Mouse (Mus musculus) left cerebral cortex, postnatal 4 days (tissue): ENCODE results near the gene Nuak1. TPM values are rescaled to one million over a fixed set of nuclear protein-coding genes. Genes with fewer than 3 reads are reported as not detected.
A peak's percentile ranks its signal among the peaks of the same experiment; 100 is the strongest.

Source experiments
- DNase-seq: peaks from one replicate; pipeline ENCODE4 v3.0.0-alpha.2; 2022
- intact Hi-C: fragments of 180-260 bp; cut with DNase I; formaldehyde crosslinking; loops from one replicate; pipeline ENCODE4 v1.15.1; 2025
- total RNA-seq, 2 experiments: library from RNA; stranded (reverse); gene quantifications; 2 replicates each; pipeline ENCODE4 v1.2.3; 2021

The Nuak1 gene
- total RNA-seq, 2 experiments from 2014 or later: 51.7 to 53.0 TPM

GRCm38 (mm10) chr10:84412326-84412962, 28.0 kb downstream of the Nuak1 start:
- intact Hi-C loops: no loop called here
- no peak for DNase-seq

- DNase-seq: no peak
- intact Hi-C loops: no loop called here
These were observed 29.0 kb downstream of the Nuak1 start for GRCm38 (mm10) chr10:84411122-84412105.

- intact Hi-C loops: no loop called here
- DNase-seq: no peak
These were observed 31.3 kb downstream of the Nuak1 start for GRCm38 (mm10) chr10:84408965-84409660.

GRCm38 (mm10) chr10:84405135-84405776, 35.1 kb downstream of the Nuak1 start:
- DNase-seq: no peak
- intact Hi-C loops: no loop called here

GRCm38 (mm10) chr10:84401907-84402371, 38.5 kb downstream of the Nuak1 start:
- DNase-seq: peak; percentile 53
- intact Hi-C loops: no loop called here

DNA sequence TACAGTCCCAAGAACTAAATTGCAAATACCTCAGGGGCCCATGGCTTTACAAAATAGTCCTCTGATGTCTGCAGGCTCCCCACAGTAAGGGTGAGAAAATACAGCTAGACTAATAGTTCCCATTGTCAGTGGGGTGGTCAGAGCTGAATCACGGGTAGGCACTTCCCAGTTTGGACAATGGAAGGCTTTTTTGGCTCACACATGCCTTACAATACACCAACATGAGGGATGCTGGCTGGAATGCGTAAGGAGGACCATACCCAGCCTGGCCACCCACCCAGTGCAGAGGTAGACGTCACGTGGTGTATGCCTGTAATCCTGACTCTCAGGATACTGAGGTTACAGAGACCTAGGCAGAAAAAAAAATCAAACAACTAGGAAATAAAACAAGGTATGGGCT, 39.2 kb downstream of the Nuak1 start:
- no peak for DNase-seq
- intact Hi-C loops: no loop called here

- intact Hi-C loops: no loop called here
- no peak for DNase-seq
These were observed 40.2 kb downstream of the Nuak1 start for GRCm38 (mm10) chr10:84400037-84400681.

- DNase-seq: no peak
- intact Hi-C loops: no loop called here
These were observed 43.1 kb downstream of the Nuak1 start for GRCm38 (mm10) chr10:84397276-84397675.

- intact Hi-C loops: no loop called here
- DNase-seq: peak; percentile 72
These were observed 44.3 kb downstream of the Nuak1 start for GRCm38 (mm10) chr10:84395885-84396659.

DNA sequence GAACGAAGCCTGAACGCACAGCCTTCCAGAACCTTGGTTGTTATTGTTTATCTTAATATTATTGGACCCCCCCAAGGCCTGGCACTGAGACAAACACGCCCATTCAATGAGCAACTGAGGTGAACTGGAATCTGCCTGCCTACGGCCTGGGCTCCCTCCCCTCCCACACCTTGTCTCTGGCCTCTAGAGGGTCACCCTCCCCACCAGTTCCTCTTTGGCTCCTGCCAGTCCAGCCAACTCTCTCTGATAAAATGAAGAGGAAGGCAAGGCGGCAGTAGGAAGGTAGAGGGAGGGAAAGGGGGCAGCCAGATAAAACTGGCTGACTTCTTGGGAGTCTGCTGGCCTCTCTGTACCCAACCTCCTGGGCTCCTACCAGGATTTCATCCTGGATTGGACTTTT, 45.1 kb downstream of the Nuak1 start:
- no peak for DNase-seq
- intact Hi-C loops: no loop called here

GRCm38 (mm10) chr10:84393881-84394280, 46.5 kb downstream of the Nuak1 start:
- intact Hi-C loops: loop anchor here (5.0 kb wide), 1 partner anchor 43 kb away; no protein-coding TSS in a partner anchor
- no peak for DNase-seq

DNA sequence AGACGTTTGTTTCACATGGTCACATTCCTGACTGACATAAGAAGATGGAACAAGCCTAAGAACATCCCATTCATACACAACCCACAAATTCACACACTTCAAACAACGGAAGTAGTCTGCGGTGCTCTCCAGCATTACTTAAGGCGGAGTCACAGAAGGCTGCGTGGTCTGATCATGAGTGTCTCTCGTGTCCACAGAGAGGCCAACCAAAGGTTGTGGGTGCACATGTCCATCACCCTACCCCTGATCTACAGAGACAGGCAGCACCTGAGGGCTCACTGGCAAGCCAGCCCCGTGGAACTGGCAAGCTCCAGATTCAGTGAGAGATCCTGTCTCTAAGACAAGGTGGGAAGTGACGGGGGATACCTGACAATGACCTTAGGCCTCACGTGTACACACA, 47.0 kb downstream of the Nuak1 start:
- DNase-seq: no peak
- intact Hi-C loops: loop anchor here (5.0 kb wide), 1 partner anchor 44 kb away; no protein-coding TSS in a partner anchor

DNA sequence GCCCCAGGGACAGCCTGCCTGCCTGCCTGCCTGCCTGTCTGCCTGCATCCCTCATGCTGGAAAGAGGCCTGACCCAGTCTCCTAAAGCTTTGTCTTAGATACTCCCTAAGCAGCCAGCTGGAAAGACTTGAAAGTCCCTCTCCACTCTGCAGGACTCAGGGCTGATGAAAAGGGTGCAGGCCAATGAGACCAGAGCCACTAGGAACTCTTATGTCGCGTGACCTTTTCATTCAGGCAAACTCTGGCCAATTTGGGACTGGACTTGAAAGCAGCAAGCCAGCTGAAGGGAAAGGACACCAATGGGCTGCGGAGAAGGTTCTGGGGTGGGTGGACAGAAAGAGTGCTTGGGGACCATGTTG, 47.7 kb downstream of the Nuak1 start:
- no peak for DNase-seq

GRCm38 (mm10) chr10:84392027-84392722, 48.2 kb downstream of the Nuak1 start:
- intact Hi-C loops: loop anchor here (5.0 kb wide), 1 partner anchor 45 kb away; no protein-coding TSS in a partner anchor
- peak; percentile 65 for DNase-seq

More for the DNA sequence above, 47.7 kb downstream of the Nuak1 start:
- intact Hi-C loops: loop anchor here (5.0 kb wide), 1 partner anchor 45 kb away; no protein-coding TSS in a partner anchor

- intact Hi-C loops: loop anchor here (5.0 kb wide), 1 partner anchor 48 kb away; no protein-coding TSS in a partner anchor
These were observed 50.7 kb downstream of the Nuak1 start for GRCm38 (mm10) chr10:84389707-84390106.

DNA sequence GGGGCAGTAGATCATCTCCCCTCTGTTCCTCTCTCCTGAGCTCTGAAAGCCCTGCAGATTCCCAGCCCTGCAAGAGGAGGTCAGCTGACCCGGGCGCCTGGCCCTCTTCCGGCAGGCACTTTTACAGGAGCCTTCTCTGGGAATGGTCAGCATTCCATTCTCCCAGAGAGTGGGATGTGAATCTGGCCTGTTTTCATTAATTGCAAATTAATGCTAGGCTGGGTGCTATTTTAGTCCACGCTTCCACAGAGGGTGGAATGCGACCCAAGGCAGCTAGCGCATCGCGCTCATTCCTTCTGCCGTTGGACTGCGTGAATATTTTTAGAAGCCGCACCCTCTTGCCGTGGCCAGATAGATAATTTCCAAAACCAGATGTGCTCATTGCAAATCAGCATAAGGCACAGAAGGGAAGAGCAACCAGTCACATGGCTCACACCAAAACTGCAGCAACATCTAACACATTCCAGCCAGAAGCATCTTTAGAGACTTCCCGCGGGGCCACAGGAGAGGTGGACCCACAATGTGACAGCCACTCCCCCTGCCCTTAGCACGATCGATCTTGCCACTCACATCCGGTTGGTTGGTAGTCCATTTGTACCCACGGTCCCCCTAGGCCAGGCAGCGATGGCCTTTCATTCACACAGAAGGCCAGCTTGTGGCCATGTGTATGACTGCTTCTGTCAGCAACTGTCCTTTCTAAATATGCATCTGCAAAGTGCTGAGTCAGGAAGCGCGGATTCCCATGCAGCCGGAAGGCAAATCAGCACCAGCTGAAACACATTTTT, 51.8 kb downstream of the Nuak1 start:
- intact Hi-C loops: no loop called here
- no peak for DNase-seq

More at GRCm38 (mm10) chr10:84389707-84390106, 50.7 kb downstream of the Nuak1 start:
- no peak for DNase-seq

DNA sequence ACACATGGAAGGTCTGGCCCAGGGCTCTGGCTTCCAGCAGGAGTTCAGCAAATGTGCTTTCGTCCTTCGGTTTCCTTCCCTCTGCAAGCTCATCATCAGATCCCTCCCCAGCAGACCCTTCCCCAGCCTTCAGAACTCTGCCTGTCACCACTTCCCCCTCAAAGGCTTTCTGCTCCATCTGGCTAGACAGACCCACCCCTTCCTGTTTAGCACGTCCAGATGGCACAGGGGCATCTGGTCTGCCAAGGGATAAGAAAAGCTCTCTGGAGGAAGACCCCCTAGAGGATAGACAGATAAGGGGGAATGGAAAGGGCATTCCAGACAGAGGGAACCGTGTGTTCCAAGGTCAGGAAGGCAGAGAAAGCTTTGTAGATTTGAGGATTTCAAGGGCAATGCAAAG, 53.1 kb downstream of the Nuak1 start:
- intact Hi-C loops: no loop called here
- peak; percentile 63 for DNase-seq
